Mouse (Mus musculus): Measurements from ENCODE around the gene Nppa. TPM values are rescaled to one million over a fixed set of nuclear protein-coding genes. Genes with fewer than 3 reads are reported as not detected.
"Not testable (repeated sequence)": the region's sequence is repeated elsewhere in the genome, so short reads cannot be mapped to it uniquely, and the experiment has no call there.

Nppa gene
- polyA plus RNA-seq, 1 experiment from 2014 or later: 0.79 TPM

DNA sequence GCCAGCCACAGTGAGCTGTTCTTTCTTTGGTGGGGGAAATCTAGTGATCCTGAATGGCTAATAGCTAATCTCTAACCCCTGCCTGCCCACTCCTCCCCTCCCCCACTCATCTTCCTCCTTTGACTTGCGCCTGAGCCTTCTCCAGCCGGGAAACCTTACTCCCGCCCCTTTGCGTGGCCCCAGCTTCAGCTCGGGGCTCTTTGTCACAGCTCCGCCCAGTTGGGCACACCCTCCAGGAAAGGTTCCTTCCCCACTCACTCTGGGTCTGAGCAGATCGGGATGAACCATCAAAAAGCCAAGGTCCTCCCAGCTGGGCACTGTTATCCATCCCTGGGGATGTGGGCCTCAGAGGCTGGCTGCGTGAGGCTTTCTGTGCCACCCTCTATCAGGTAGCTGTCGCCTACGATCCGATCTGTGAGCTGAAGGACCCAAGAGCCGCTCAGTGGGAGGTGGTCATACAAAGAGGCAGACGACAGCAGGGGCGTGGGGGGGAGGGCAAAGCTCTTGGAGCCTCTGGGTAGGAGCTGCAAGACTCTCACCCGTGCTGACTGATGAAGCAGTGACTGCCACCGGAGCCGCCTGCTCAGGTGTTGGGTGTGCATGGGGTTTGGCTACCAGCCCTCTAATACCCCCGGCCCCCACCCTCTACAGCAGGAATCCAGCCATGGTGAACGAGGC lies 40.5 kb downstream of the Nppa start:
- under 1% methylated on average over 19 of the region's 19 CpGs for WGBS
- peak; percentile 15; the same call in 1 of the 2 replicates for ATAC-seq
- Histone ChIP-seq H3K4me1 (peaks cover 56% of the 10 kb centered on the region), H3K27me3 (no peaks in the 10 kb centered on the region), H3K4me2 (peak overlapping the region; percentile 92), H3K36me3 (ENCODE audit: poor library complexity, severe bottlenecking) (peaks cover 40% of the 10 kb centered on the region), H3K9ac (peak overlapping the region; percentile 69), H3K9me3 (replicated peaks) (no peaks in the 10 kb centered on the region), H3K4me3 (peak overlapping the region; percentile 44), H3K27ac (peak overlapping the region; percentile 78)

DNA sequence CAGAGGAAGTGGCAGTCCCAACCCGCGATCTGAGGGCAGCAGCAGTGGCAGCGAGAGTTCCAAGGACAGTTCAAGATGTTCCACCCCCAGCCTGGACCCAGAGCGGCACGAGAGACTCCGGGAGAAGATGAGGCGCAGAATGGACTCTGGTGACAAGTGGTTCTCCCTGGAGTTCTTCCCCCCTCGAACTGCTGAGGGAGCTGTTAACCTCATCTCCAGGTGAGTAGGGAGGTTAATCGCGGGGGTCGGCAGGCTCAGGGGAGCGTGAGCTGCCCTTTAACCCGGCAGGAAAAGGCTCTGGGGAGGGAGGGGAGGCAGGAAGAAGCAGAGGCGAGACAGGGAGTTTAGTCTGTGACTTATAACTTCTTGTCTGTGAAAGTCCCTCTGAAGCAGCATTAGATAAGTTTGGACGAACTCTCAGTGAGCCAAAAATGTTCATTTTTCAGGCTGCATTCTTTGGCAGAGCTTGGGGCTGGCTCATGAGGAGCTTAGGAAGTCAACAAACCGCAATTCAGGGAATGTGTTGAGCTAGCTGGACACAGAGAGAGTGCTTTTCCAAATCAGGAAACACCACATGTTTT lies 41.2 kb downstream of the Nppa start:
- peak overlapping the region; percentile 69 for H3K9ac ChIP-seq
- H3K4me2 ChIP-seq: peak overlapping the region; percentile 92
- H3K9me3 ChIP-seq (replicated peaks): no peaks in the 10 kb centered on the region
- H3K4me3 ChIP-seq: peak overlapping the region; percentile 44
- H3K27me3 ChIP-seq: no peaks in the 10 kb centered on the region
- no peak for ATAC-seq
- H3K27ac ChIP-seq: peak overlapping the region; percentile 78
- H3K36me3 ChIP-seq (ENCODE audit: poor library complexity, severe bottlenecking): peaks cover 34% of the 10 kb centered on the region
- 3% methylated on average over 16 of the region's 16 CpGs for WGBS
- H3K4me1 ChIP-seq: peaks cover 56% of the 10 kb centered on the region

DNA sequence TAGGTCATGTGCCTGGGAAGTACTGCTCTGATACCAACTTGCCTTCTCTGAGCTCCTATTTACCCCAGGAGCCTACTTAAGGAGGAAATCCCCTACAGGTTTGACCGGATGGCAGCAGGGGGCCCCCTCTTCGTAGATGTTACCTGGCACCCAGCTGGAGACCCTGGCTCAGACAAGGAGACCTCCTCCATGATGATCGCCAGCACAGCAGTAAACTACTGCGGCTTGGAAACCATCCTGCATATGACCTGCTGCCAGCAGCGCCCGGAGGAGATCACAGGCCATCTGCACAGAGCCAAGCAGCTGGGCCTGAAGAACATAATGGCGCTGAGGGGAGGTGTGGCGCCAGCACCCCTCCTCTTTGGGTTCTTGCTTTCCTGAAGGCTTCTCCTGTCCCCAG lies 42.8 kb downstream of the Nppa start:
- ATAC-seq; H3K4me2 ChIP-seq; H3K4me3 ChIP-seq; H3K27me3 ChIP-seq; H3K27ac ChIP-seq; H3K9me3 ChIP-seq (replicated peaks): not testable (repeated sequence)
- H3K36me3 ChIP-seq (ENCODE audit: poor library complexity, severe bottlenecking): peaks cover 38% of the 10 kb centered on the region
- 79% methylated on average over 6 of the region's 8 CpGs for WGBS
- 0 out of 2 replicates have a peak overlapping the region, but pooled peaks have one; percentile 69 for H3K9ac ChIP-seq
- H3K4me1 ChIP-seq: peaks cover 47% of the 10 kb centered on the region

DNA sequence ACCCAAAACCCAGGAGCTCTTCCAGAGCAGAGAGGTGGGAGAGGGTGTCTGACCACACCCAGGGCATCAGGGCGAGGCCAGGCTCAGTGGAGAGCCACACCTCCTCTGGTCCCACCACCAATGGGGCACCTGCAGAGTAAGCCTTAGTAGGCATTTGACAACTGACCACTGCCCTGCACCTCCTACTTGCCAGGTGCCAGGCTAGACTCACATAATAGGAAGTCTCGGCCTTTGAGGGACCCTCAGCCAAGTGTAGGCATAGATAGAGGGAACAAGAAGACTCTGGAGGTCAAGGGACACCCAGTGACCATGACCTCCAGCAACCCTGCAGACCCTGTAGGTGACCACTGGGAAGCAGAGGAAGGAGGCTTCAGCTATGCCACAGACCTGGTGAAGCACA lies 43.6 kb downstream of the Nppa start:
- Histone ChIP-seq H3K36me3 (ENCODE audit: poor library complexity, severe bottlenecking) (peaks cover 46% of the 10 kb centered on the region), H3K4me3 (no peak overlapping the region), H3K4me2 (no peak overlapping the region), H3K27ac (no peak overlapping the region), H3K9me3 (replicated peaks) (no peaks in the 10 kb centered on the region), H3K27me3 (no peaks in the 10 kb centered on the region), H3K9ac (no peak overlapping the region), H3K4me1 (peaks cover 47% of the 10 kb centered on the region)
- no peak for ATAC-seq
- 83% methylated on average over 2 of the region's 2 CpGs for WGBS

DNA sequence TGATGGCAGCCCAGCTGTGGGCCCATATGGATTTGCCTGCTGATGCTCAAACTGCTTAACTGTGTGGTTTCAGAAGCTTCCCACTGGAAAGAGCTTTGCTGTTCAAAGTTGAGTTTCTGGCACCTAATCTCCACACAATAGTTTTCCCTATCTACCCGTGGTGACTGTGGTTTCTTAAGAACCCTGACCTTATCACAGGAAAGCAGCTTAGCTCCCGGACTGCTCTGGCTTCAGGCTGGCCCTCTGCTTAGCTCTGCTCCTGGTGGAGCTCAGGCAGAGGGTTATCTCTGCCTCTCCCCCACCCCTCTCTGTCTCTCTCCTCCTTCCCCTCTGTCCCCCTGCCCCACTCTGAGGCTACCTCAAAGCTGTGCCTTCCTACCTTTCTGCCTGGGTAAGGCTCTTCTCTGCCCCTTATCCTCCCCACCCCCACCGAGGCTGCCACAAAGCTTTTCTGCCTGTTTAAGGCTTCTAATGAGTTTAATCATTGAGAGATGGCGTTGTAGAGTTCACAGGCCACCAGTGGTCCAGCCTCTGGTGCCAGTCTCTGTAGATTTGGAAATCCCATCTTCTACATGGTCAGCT lies 46.0 kb downstream of the Nppa start:
- Histone ChIP-seq H3K9me3 (replicated peaks) (no peaks in the 10 kb centered on the region), H3K36me3 (ENCODE audit: poor library complexity, severe bottlenecking) (peaks cover 70% of the 10 kb centered on the region), H3K9ac (no peak overlapping the region), H3K4me3 (no peak overlapping the region), H3K4me2 (no peak overlapping the region), H3K27me3 (no peaks in the 10 kb centered on the region), H3K27ac (no peak overlapping the region), H3K4me1 (peaks cover 22% of the 10 kb centered on the region)
- ATAC-seq: no peak
- 40% methylated on average over 4 of the region's 4 CpGs for WGBS

DNA sequence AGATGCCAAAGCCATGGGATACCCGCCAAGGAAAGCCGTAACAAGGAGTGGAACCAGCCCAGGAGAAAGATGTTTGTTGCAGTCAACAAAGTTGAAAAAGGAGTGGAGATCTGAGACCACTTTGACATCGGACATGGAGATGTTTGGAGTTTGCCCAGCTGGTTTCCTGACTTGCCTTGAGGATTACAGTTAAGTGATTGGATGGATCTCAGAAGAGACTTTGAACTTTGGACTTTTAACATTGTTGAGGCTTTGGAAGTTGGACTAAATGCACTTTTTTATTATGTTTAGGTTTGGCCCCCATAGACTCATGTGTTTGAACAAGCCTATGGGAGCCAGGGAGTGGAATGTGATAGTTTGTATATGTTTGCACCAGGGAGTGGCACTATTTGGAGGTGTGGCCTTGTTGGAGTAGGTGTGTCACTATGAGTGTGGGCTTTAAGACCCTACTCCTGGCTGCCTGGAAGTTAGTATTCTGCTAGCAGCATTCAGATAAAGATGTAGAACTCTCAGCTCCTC lies 49.9 kb downstream of the Nppa start:
- not testable (repeated sequence) for H3K27me3 ChIP-seq

DNA sequence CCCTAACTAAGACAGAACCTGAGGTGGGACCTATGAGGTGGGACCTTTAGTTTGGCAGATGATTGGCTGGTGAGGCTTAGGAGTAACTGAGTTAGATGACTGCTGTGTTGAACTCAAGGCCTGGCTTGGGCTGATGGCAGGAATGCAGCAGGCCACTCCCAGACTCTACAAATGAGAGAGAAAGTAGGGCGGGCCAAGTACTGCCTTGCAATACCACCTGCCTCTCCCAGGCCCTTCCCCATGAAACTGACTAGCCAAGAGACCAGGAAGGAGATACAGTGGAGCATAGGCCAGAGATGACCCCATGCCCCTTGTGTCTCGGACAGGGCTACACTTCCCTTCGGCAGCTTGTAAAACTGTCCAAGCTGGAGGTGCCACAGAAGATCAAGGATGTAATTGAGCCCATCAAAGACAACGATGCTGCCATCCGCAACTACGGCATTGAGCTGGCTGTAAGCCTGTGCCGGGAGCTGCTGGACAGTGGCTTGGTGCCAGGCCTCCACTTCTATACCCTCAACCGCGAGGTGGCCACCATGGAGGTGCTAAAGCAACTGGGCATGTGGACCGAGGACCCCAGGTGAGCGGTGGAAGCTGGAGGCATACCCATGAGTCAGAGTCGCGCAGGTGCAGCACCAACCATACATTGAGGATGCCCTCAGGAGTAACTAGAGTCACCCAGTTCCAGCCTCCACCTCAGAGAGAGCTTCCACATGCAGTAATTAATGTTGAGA lies 50.7 kb downstream of the Nppa start:
- Histone ChIP-seq H3K4me1 (no peaks in the 10 kb centered on the region), H3K9me3 (replicated peaks) (no peaks in the 10 kb centered on the region), H3K27ac (no peak overlapping the region), H3K27me3 (no peaks in the 10 kb centered on the region), H3K4me2 (no peak overlapping the region), H3K9ac (no peak overlapping the region), H3K36me3 (ENCODE audit: poor library complexity, severe bottlenecking) (peaks cover 87% of the 10 kb centered on the region), H3K4me3 (no peak overlapping the region)
- WGBS: 96% methylated on average over 13 of the region's 13 CpGs
- no peak for ATAC-seq

More for the DNA sequence above, 49.9 kb downstream of the Nppa start:
- peaks cover 83% of the 10 kb centered on the region for H3K36me3 ChIP-seq (ENCODE audit: poor library complexity, severe bottlenecking)
- H3K4me3 ChIP-seq; H3K4me2 ChIP-seq; H3K4me1 ChIP-seq; H3K9me3 ChIP-seq (replicated peaks); H3K27ac ChIP-seq; ATAC-seq; H3K9ac ChIP-seq: not testable (repeated sequence)
- 95% methylated on average over 3 of the region's 3 CpGs for WGBS

Other genes with a start within 250 kb of the Nppa start
- 4.6 and 4.7 TPM in 2 replicates for gene Zfp984, start 190.9 kb upstream of the Nppa start, polyA plus RNA-seq (2015; fragmentation: Nextera tagmentation; extraction: Ambion mirVana)
- gene Zfp933, start 152.4 kb upstream of the Nppa start, polyA plus RNA-seq (2015; fragmentation: Nextera tagmentation; extraction: Ambion mirVana): 6.6 and 8.0 TPM in 2 replicates
- gene Miip, start 131.9 kb upstream of the Nppa start, polyA plus RNA-seq (2015; fragmentation: Nextera tagmentation; extraction: Ambion mirVana): 60.4 and 62.3 TPM in 2 replicates
- gene Fv1, start 131.7 kb upstream of the Nppa start, polyA plus RNA-seq (2015; fragmentation: Nextera tagmentation; extraction: Ambion mirVana): 14.8 and 15.8 TPM in 2 replicates
- gene Mfn2, start 96.0 kb upstream of the Nppa start, polyA plus RNA-seq (2015; fragmentation: Nextera tagmentation; extraction: Ambion mirVana): 52.4 and 61.8 TPM in 2 replicates
- gene Plod1, start 64.0 kb upstream of the Nppa start, polyA plus RNA-seq (2015; fragmentation: Nextera tagmentation; extraction: Ambion mirVana): 14.0 and 15.0 TPM in 2 replicates
- gene 2510039O18Rik, start 59.8 kb upstream of the Nppa start, polyA plus RNA-seq (2015; fragmentation: Nextera tagmentation; extraction: Ambion mirVana): 9.0 and 10.2 TPM in 2 replicates
- gene Nppb, start 14.9 kb upstream of the Nppa start, polyA plus RNA-seq (2015; fragmentation: Nextera tagmentation; extraction: Ambion mirVana): not detected in 2 replicates
- gene Clcn6, start 38.1 kb downstream of the Nppa start, polyA plus RNA-seq (2015; fragmentation: Nextera tagmentation; extraction: Ambion mirVana): 21.6 and 24.8 TPM in 2 replicates
- gene Mthfr, start 38.4 kb downstream of the Nppa start, polyA plus RNA-seq (2015; fragmentation: Nextera tagmentation; extraction: Ambion mirVana): 15.9 and 18.2 TPM in 2 replicates
- gene Agtrap, start 87.3 kb downstream of the Nppa start, polyA plus RNA-seq (2015; fragmentation: Nextera tagmentation; extraction: Ambion mirVana): 6.9 and 8.3 TPM in 2 replicates
- gene Mad2l2, start 129.7 kb downstream of the Nppa start, polyA plus RNA-seq (2015; fragmentation: Nextera tagmentation; extraction: Ambion mirVana): 96.6 and 107 TPM in 2 replicates
- 11.7 and 12.5 TPM in 2 replicates for gene Draxin, start 130.0 kb downstream of the Nppa start, polyA plus RNA-seq (2015; fragmentation: Nextera tagmentation; extraction: Ambion mirVana)
- 14.2 and 16.7 TPM in 2 replicates for gene Fbxo6, start 151.4 kb downstream of the Nppa start, polyA plus RNA-seq (2015; fragmentation: Nextera tagmentation; extraction: Ambion mirVana)
- 62.4 and 71.9 TPM in 2 replicates for gene Fbxo44, start 159.8 kb downstream of the Nppa start, polyA plus RNA-seq (2015; fragmentation: Nextera tagmentation; extraction: Ambion mirVana)
- gene Fbxo2, start 159.9 kb downstream of the Nppa start, polyA plus RNA-seq (2015; fragmentation: Nextera tagmentation; extraction: Ambion mirVana): 1.0 TPM in 2 replicates